Mouse (Mus musculus) embryonic stem cell, embryonic (primary cell): ENCODE data around the gene Cyp4f39.
"Not testable (repeated sequence)": the region's sequence is repeated elsewhere in the genome, so short reads cannot be mapped to it uniquely, and the experiment has no call there.

ENCODE experiments used
- CTCF ChIA-PET, 4 experiments: fragments of 300-600 bp in 2 of 4; fragments of 350-600 bp in 2 of 4; sonication (Branson Sonifier 250); formaldehyde crosslinking; loops; one replicate each; lab custom pipeline; 2022; ENCODE audit warnings: inconsistent platforms in 2 of 4; lab: Charles Lee
- POLR2A ChIA-PET, 4 experiments: fragments of 300-600 bp in 2 of 4; fragments of 350-600 bp in 2 of 4; sonication (Branson Sonifier 250); formaldehyde crosslinking; loops; one replicate each; lab custom pipeline; 2022; ENCODE audit warnings: antibody characterized with exemption in 4 of 4, inconsistent platforms in 1 of 4; lab: Charles Lee

Cyp4f39 gene

DNA sequence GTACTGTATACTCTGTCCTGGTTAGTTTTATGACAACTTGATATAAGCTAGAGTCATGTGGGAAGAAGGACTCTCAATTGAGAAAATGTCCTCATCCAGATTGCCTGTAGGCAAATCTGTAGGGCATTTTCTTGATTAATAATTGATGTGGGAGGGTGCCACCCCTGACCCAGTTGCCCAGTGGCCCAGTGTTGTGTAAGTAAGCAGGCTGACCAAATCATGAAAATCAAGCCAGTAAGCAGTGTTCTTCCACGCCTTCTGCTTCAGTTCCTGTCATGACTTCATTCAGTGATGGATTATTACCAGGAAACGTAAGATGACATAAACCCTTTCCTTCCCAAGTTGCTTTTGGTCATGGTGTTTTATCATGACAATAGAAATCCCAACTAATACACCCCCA is 50.6 kb downstream of the Cyp4f39 start:
- ChIA-PET CTCF (interaction anchor here in 1 of 4 experiments (0.6 kb wide), 1 partner anchor 337 kb away, joined by 6 read pairs; no protein-coding TSS in a partner anchor), POLR2A (interaction anchor here in 3 of 4 experiments (0.6 to 1.9 kb wide), 3 partner anchors 11 to 82 kb away, joined by 3 to 5 read pairs (median 4); no protein-coding TSS in a partner anchor)

DNA sequence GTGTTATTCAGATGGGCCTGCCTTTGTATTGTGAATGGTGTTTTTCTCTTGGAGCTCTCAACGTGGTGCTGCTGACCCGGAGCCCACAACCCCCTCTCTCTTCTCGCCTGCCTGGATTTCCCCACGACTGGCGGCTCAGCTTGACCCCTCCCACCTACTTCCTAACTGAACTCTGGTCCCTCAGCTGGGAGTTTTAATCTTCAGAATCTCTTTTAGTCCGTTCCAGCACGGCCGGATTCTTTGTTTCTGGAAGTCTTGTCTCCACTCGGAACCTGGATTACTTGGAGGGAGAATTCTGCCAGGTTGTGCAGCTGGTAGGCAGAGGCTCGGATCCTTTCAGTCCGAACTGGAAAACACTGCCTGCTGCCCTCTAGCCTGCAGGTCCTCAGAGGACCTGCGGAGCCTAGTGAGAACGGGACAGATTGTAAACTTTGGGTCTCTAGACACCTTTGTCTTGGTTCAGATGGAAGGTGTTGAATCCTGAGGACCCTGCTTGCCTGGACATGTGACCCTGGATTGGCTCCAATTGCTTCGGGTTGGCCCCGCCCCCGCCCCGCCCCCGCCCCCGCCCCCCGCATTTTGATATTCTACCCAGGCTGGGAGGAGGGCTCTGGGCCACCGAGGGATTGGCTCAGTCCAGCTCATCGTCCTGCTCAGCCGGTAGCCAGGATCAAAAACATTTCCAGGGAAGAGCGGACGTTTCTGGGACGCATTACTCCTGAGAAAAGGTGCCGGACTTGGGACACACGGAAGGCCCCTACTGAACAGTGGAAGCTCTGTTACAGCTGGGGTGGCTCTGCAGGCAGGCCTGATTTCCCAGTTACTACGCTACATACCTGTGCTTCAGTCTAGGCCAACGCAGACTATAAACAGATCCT is 53.6 kb downstream of the Cyp4f39 start, which contains the start of gene Cyp4f17:
TSS of gene Cyp4f17 (plus strand) at position 200 of the 878 bp plus-strand sequence.
- CTCF ChIA-PET = interaction anchor here in 3 of 4 experiments (0.6 to 0.9 kb wide), 6 partner anchors 11 to 425 kb away, joined by 3 to 5 read pairs (median 3); no protein-coding TSS in a partner anchor
- POLR2A ChIA-PET = interaction anchor here (0.6 to 2.8 kb wide), 43 partner anchors 9 to 1450 kb away, joined by 3 to 20 read pairs (median 4); partner anchors contain the start of genes Akap8l (in 2 of the 4), Ephx3 (in 1 of the 4), Rab11b (in 1 of the 4) and Rps18 (in 1 of the 4)

DNA sequence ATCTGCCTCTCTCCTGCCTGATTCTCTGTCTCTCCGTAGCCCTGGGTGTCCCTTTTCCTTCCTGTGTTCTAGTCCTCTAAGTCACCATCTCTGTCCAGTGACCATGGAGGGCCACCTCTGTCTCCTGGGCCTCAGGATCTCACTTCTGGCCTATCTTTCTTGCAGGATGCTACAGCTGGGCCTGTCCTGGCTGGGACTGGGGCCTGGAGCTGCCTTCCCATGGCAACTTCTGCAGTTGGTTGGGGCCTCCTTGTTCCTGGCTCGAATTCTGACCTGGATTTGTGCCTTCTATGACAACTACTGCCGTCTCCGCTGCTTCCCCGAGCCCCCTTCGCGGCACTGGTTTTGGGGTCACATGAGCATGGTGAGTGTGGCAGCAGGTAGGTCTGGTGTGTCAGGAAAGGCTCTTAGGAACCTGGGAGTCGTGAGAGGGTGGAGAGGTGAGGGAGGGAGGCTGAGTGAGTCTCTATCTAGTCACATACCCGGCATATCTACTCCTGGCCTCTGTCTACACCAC is 54.3 kb downstream of the Cyp4f39 start:
- CTCF ChIA-PET = no interaction called here
- POLR2A ChIA-PET = interaction anchor here (0.6 to 2.8 kb wide), 28 partner anchors 9 to 1449 kb away, joined by 3 to 20 read pairs (median 4); partner anchors contain the start of genes Akap8l (in 1 of the 4), Rps18 (in 1 of the 4), Vps52 (in 1 of the 4) and Wiz (in 1 of the 4)

DNA sequence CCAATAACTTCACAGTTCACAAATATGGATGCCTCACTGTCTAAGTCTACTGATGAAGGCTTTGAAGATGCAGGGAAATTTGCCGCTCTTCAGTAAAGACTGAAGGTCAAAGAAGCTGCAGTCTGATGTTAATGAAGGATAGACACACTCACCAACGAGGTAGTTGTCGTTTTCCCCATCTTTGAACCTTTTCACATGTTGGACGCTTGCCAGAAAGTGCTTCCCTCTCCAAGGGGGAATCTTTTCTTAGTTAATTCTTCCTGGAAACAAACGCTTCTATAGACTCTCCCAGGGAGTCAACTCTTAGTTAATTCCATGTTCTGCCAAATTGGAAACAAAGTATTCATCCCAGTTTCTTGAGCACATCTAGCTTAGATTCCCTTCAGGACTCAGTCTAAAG is 63.6 kb downstream of the Cyp4f39 start:
- POLR2A ChIA-PET = no interaction called here
- CTCF ChIA-PET = interaction anchor here in 1 of 4 experiments (0.6 kb wide), 1 partner anchor 27 kb away, joined by 3 read pairs; no protein-coding TSS in a partner anchor

DNA sequence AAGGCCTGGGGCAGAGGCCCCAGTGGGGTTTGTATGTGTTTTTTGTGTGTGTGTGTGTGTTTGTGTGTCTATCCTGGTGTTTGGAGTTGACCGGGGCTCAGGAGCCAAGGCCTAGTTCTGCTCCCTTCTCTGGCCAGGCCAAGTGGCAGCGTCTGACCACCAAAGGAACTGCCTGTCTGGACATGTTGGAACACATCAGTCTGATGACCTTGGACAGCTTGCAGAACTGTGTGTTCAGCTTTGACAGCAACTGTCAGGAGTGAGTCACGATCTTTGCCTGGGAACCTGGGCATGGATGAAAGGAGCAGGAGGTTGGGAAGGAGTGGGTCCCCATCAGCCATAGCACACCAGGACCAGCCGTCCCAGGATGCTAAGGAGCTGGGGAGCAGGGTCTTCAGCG is 69.5 kb downstream of the Cyp4f39 start:
- POLR2A ChIA-PET = interaction anchor here in 3 of 4 experiments (0.8 to 1.8 kb wide), 6 partner anchors 15 to 425 kb away, joined by 3 to 10 read pairs (median 4); partner anchors contain the start of genes Cyp4f17 (in 2 of the 3), Cyp4f13 (in 1 of the 3) and Zfp799 (in 1 of the 3)
- CTCF ChIA-PET = interaction anchor here in 1 of 4 experiments (1.9 kb wide), 1 partner anchor 30 kb away, joined by 4 read pairs; no protein-coding TSS in a partner anchor

DNA sequence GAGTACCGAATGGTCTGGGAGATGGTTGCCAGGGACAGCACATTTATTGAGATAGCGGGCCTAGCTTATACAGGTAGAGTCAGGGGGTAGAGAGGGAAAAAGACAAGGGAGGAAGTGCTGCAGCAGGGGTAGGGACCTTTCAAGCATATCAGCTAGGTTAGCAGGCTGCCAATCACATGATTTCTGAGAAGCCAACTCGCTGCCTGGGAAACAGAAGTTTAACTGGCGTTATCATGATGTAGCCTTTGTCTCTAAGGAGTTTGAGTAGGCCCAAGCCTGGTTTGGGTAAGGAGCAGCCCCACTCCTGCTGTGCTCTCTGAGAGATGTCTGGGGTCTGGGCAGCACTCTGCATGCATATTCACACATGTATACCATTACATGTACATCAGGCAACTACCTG is 69.9 kb downstream of the Cyp4f39 start:
- CTCF ChIA-PET = interaction anchor here in 1 of 4 experiments (1.9 kb wide), 1 partner anchor 30 kb away, joined by 4 read pairs; no protein-coding TSS in a partner anchor
- POLR2A ChIA-PET = interaction anchor here in 3 of 4 experiments (0.5 to 1.8 kb wide), 6 partner anchors 16 to 779 kb away, joined by 3 to 10 read pairs (median 3); partner anchors contain the start of genes Cyp4f13 (in 1 of the 3) and Cyp4f17 (in 1 of the 3)

DNA sequence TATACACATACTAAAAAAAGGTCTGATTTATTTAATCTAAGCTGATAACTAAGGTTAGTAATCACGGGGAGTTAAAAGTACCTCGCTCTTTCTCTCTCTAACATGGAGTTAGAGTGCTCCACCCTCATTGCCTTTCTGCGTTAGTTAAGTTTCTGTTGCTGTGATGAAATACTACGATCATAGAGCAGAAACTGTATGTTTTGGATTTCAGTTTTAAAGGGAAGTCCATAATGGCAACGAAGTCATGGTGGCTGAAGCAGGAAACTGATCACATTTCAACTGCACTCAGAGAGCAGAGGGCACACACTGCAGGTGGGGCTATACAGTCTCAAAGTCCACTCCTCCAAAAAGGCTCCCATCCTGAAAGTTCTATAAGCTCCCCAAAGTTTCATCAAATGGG is 70.3 kb downstream of the Cyp4f39 start:
- ChIA-PET CTCF (interaction anchor here in 1 of 4 experiments (1.9 kb wide), 1 partner anchor 30 kb away, joined by 4 read pairs; no protein-coding TSS in a partner anchor), POLR2A (interaction anchor here in 3 of 4 experiments (0.5 to 1.8 kb wide), 6 partner anchors 16 to 780 kb away, joined by 3 to 10 read pairs (median 3); partner anchors contain the start of genes Cyp4f13 (in 1 of the 3) and Cyp4f17 (in 1 of the 3))

DNA sequence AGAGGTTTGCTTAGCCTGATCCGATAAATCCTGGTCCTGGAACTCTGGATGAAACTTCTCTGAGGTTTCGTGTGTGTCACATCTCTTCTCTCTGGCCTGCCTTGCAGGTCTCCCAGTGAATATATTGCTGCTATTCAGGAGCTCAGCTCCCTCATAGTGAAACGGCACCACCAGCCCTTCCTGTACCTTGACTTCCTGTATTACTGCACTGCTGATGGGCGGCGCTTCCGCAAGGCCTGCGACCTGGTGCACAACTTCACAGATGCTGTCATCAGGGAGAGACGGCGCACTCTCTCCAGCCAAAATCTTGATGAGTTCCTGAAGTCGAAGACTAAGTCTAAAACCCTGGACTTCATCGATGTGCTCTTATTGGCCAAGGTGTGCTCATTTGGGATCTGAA is 71.4 kb downstream of the Cyp4f39 start:
- CTCF ChIA-PET = interaction anchor here in 1 of 4 experiments (1.9 kb wide), 1 partner anchor 32 kb away, joined by 4 read pairs; no protein-coding TSS in a partner anchor
- POLR2A ChIA-PET = interaction anchor here in 1 of 4 experiments (0.6 kb wide), 1 partner anchor 10 kb away, joined by 6 read pairs; no protein-coding TSS in a partner anchor

DNA sequence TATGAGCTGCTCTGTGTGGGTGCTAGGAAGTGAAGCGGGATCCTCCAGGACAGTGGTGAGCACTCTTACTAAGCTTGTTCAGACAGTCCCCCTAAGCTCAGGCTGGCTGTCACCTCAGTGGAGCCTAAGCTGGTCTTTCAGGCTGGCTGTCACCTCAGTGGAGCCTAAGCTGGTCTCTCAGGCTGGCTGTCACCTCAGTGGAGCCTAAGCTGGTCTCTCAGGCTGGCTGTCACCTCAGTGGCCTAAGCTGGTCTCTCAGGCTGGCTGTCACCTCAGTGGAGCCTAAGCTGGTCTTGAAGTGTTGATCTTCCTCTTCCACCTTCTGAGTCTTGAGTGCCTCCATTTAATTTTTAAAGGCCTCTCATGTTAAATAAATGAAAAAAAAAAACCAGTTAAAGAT is 73.8 kb downstream of the Cyp4f39 start:
- POLR2A ChIA-PET = interaction anchor here in 2 of 4 experiments (0.7 to 1.3 kb wide), 4 partner anchors 9 to 421 kb away, joined by 3 to 4 read pairs (median 3); partner anchors contain the start of gene Cyp4f13 (in 1 of the 2)
- CTCF ChIA-PET = interaction anchor here in 1 of 4 experiments (1.1 kb wide), 1 partner anchor 154 kb away, joined by 5 read pairs; no protein-coding TSS in a partner anchor

DNA sequence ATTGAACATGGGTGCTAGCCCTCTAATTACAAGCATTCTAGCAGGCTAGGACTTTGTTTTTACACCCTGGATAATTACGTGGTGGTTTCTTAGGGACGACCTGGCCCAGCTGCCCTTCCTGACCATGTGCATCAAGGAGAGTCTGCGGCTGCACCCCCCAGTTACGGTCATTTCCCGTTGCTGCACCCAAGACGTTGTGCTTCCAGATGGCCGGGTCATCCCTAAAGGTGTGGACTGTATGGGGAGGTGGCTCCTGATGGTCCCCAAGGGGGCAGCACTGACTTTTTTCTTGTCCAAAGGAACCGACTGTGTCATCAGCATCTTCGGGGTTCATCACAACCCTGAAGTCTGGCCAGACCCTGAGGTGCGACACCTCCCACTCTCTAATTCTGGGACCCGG is 75.2 kb downstream of the Cyp4f39 start:
- POLR2A ChIA-PET = interaction anchor here in 2 of 4 experiments (1.2 to 1.6 kb wide), 3 partner anchors 14 to 420 kb away, joined by 4 to 10 read pairs (median 4); partner anchors contain the start of genes Cyp4f13 (in 1 of the 2) and Cyp4f17 (in 1 of the 2)
- CTCF ChIA-PET = interaction anchor here in 1 of 4 experiments (0.6 kb wide), 1 partner anchor 1577 kb away, joined by 3 read pairs; no protein-coding TSS in a partner anchor

DNA sequence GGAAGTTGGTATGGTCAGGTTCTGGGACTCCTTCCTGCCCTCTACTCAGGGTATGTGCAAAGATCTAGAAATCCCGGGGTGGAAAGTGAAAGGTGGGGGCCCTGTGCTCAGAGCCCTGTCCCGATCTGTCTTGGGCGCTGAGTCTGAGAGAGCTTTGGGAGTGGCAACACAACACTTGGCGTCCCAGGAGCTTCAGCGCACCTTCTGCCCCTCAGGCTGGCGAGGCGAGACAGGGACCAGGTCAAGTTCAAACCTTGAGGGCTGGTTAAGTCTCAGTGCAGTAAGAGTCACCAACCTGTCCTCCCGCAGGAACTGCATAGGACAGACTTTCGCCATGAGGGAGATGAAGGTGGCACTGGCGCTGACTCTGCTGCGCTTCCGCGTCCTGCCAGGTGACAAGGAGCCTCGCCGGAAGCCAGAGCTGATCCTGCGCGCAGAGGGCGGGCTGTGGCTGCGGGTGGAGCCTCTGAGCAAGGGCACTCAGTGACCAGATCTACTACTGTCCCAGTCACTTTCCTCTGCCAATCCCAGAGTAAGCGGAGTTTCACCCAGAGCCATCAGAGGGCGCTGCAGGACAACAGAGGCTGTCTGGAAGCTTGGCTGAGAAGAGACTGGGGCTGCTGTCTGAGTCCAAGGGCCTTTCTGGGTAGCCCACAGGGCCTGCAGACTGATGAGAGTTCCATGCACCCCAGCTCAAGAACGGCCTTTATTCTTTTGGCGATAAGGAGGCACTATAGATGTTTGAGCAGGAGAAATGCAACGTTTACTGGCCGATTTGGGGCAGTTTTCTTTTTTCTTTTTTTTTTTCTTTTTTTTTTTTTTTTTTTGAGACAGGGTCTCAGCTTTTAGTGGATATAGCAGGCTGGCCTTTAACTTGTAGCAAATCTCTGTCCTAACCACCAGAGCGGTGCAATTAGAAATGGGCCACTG is 76.2 kb downstream of the Cyp4f39 start:
- POLR2A ChIA-PET = interaction anchor here (0.6 to 1.6 kb wide), 14 partner anchors 9 to 804 kb away, joined by 3 to 10 read pairs (median 3); partner anchors contain the start of genes Cyp4f17 (in 2 of the 4), Cyp4f13 (in 1 of the 4) and Zfp952 (in 1 of the 4)

DNA sequence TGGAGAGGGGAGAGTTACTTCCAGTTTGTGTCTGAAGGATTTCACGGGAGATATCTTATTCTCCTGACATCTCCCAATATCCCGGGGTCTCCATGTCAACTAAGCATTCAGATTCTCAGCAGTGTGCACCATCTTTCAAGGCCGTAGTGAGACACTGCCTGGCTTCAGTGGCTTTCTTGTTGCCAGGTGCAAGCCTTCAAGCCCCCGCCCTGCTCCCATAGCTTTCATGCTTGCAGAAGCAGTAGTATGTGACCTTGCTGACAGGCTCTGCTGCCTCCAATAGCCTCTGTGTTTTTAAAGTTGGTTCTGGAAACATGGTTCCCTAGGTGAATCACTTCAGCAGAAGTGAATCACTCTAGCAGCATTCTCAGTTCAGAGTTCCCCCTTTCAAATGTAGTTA is 79.8 kb downstream of the Cyp4f39 start:
- POLR2A ChIA-PET = interaction anchor here in 3 of 4 experiments (0.6 to 1.4 kb wide), 5 partner anchors 26 to 209 kb away, joined by 3 to 5 read pairs (median 3); partner anchors contain the start of gene Cyp4f17 (in 1 of the 3)
- CTCF ChIA-PET = not testable (repeated sequence)

More for the DNA sequence above, 76.2 kb downstream of the Cyp4f39 start:
- CTCF ChIA-PET = interaction anchor here (0.6 to 1.7 kb wide), 23 partner anchors 23 to 1578 kb away, joined by 3 to 17 read pairs (median 3); partner anchors contain the start of genes Zfp472 (in 1 of the 4) and Zfp952 (in 1 of the 4)

DNA sequence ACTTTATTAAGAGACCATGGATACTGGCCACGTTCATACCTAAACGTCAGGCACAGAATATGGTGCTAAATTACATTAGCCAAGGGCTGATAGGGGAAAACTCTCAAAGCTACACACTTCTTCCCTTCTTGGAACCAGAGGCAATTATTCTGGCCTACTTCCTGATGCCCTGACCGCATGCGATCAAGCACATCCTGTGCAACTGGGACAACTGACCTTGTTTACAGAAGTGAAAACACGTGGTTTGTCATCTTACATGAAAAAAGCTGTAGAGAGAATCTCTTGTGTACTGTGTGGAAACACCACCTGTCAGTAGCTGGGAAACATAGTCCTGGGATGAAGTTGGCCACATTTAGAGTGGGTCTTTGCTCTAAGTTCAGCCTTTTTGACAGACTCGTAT is 81.5 kb downstream of the Cyp4f39 start:
- ChIA-PET CTCF (interaction anchor here in 2 of 4 experiments (0.7 kb wide), 2 partner anchors 11 to 45 kb away, joined by 4 read pairs; no protein-coding TSS in a partner anchor), POLR2A (interaction anchor here in 3 of 4 experiments (0.7 to 1.5 kb wide), 3 partner anchors 8 to 146 kb away, joined by 3 to 20 read pairs (median 6); no protein-coding TSS in a partner anchor)

DNA sequence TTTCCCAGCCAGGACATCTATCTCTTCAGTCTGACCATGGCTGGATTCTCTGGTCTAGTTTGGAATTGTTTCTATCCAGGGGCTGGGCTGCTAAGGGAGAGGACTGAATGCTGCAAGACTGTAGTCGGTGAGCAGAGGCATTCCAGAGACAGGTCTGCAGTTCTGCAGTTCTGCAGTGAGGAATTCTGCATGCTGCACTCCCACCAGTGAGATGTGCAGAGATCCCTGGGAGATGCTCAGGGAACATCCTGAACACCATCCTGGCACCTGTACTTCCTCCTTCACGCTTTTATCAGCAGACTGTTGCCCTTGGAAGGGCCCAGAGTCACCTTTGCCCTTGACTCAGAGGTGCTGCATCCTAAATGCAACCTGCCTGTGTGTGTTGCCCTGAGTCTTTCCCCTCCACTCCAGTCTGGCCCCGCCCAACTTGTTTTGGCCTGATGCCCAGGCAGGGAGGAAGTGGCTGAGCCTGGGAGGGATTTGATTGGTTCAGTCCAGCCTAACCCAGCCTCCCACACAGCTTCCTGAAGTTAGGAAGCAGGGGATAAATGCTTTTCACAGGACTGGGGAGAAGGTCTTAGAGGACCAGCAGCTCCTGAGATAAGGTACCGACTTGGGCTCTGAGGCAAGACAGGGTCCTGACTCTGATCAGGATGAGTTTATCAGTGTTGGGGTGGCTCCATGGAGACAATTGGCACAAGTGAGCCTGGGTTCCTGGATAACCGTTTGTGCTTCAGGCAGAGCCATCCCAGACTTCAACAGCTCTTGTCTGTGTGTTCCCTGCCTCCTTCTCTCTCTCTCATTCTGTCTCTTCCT is 83.7 kb downstream of the Cyp4f39 start, which contains the start of gene Cyp4f16:
TSS of gene Cyp4f16 (plus strand) at position 508 of the 816 bp plus-strand sequence.
- CTCF ChIA-PET = not testable (repeated sequence)
- POLR2A ChIA-PET = interaction anchor here in 1 of 4 experiments (0.7 to 0.8 kb wide), 2 partner anchors 85 to 146 kb away, joined by 3 to 4 read pairs; partner anchors contain the start of gene Cyp4f37

DNA sequence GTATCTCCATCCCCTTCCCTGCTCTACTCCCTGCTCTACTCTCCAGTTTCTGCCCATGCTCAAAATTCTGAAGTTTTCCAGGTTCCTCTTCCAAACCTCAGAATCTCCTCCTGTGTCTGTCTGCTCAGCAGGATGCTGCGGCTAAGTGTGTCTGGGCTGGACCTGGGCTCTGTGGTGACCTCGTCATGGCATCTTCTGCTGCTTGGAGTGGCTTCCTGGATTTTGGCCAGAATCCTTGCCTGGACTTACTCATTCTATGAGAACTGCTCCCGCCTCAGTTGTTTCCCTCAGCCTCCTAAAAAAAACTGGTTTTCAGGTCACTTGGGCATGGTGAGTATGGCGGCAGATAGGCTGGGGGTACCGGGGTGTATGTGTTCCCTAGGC is 84.3 kb downstream of the Cyp4f39 start:
- POLR2A ChIA-PET = interaction anchor here in 1 of 4 experiments (0.7 to 0.8 kb wide), 2 partner anchors 84 to 145 kb away, joined by 3 to 4 read pairs; partner anchors contain the start of gene Cyp4f37
- CTCF ChIA-PET = no interaction called here
